Mouse (Mus musculus) T-helper 2 cell (primary cell): ENCODE measurements around the gene Ano10.
"Not testable (repeated sequence)": the region's sequence is repeated elsewhere in the genome, so short reads cannot be mapped to it uniquely, and the experiment has no call there.

Experiments used
- in situ Hi-C: fragments of 300-600 bp; cut with MboI, MseI; formaldehyde crosslinking; loops from one replicate; pipeline ENCODE4 v1.15.1; 2025; ENCODE audit warnings: high pct_unique_total_duplicates

Ano10 gene

DNA sequence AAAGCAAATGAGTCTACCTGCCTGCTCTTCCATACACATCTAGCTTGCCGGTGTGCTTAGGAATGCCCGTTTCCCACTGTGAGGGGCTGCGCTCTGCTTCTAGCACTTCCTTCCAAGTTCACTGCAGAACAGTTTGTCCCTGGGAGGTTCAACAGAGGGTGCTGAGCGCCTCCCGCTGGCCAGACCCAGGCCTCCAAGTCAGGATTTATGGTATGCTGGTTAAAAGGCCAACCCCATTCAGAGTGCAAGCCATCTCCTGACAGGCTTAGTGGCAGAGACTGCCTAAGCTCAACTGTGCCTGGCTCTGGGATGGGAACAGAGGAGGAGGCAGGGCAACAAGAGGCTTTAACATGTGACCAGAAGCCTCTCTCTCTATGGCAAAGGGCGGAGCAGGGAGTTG is 95.0 kb downstream of the Ano10 start:
- in situ Hi-C loops: no loop called here

DNA sequence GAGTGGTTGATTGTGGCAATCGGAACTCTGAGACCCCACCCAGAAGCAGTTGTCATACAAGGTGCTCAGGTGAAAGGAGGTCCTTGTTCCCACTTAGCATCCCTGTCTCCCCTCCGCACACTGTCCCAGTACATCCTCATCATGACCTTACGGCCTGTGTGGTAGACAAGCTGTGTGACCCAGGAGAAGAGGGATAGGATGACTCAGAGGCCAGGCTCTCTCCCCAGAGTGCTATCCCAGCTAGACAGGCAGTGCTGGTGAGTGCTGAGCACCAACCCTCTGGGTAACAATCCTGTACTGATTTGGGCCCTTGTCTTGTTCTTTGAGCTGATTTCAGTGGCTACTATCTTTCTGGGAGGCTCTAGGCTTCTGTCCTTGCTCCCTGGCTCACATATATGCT is 95.6 kb downstream of the Ano10 start:
- in situ Hi-C loops: no loop called here

DNA sequence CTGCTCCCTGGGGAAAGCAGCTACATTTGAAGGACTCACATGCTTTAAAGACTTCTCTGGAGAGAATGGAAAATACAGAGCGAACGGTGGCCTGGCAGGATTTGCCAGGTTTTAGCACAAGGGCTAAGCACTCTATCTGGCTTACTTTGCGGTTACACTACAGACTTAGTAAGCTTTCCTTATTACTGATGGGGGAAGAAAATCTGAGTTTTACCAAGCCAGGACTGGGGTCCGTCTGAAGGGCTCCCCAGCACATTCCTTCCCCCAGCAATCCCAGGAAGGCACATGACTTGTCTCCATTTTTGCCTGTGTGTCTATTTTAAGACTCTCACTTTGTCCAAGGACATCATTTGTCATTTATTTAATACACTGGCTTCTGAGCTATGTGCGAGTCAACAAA is 97.2 kb downstream of the Ano10 start:
- in situ Hi-C loops: no loop called here

- in situ Hi-C loops: no loop called here
Observed at GRCm38 (mm10) chr9:122195042-122195682, 99.1 kb downstream of the Ano10 start.

DNA sequence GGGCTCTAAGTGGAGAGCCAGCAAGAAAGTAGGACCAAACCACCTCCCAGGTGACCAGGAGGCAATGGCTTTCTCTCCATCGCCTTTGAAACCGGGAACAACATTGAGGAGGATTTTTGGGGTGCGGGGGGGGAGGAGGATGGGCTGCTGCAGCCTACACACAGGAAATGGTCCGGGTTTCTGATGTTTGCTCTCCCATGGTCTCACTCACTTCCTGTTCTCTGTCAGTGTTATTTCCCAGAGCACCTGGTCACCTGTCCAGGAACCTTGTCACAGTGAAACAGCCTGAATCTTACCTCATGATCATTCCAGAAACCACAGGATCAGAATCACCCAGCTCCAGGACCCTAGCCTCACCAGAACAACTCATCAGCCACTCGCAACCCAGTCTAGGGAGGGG is 100.4 kb downstream of the Ano10 start:
- in situ Hi-C loops: no loop called here

- in situ Hi-C loops: no loop called here
Observed at GRCm38 (mm10) chr9:122193361-122193760, 100.9 kb downstream of the Ano10 start.

- in situ Hi-C loops: loop anchor here (5.0 kb wide), 1 partner anchor 71 kb away; the partner anchor contains the start of gene Snrk
Observed at GRCm38 (mm10) chr9:122188724-122189123, 105.5 kb downstream of the Ano10 start.

GRCm38 (mm10) chr9:122187451-122187921 is 106.7 kb downstream of the Ano10 start:
- in situ Hi-C loops: loop anchor here (5.0 kb wide), 1 partner anchor 70 kb away; the partner anchor contains the start of gene Snrk

- in situ Hi-C loops: loop anchor here (5.0 kb wide), 1 partner anchor 69 kb away; the partner anchor contains the start of gene Snrk
Observed at GRCm38 (mm10) chr9:122186643-122187226, 107.5 kb downstream of the Ano10 start.

- in situ Hi-C loops: loop anchor here (5.0 kb wide), 1 partner anchor 69 kb away; the partner anchor contains the start of gene Snrk
Observed at GRCm38 (mm10) chr9:122185953-122186352, 108.3 kb downstream of the Ano10 start.

- in situ Hi-C loops: loop anchor here (5.0 kb wide), 1 partner anchor 68 kb away; the partner anchor contains the start of gene Snrk
Observed at GRCm38 (mm10) chr9:122185061-122185460, 109.2 kb downstream of the Ano10 start.

GRCm38 (mm10) chr9:122184329-122184728 is 109.9 kb downstream of the Ano10 start:
- in situ Hi-C loops: no loop called here

- in situ Hi-C loops: no loop called here
Observed at GRCm38 (mm10) chr9:122183074-122183473, 111.1 kb downstream of the Ano10 start.

GRCm38 (mm10) chr9:122180105-122180504 is 114.1 kb downstream of the Ano10 start:
- in situ Hi-C loops: no loop called here

DNA sequence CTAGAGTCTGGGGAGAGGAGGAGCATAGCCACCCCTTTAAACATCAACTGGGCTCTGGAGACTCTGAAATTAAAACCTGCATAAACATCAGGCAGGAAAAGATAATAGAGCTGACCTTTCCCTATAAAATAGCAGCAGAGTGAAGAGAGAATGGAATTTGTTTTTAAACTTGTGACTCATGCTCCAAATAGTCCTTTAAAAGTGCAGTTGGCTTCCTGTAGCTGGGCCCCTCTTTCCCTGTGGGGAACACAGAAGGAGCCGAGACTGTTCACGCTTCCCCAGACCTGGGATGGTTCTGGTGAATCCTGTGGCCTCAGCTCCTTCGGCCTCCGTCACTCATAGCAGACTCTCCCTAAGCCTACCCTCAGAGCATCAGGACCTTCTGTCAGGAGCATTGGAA is 115.8 kb downstream of the Ano10 start:
- in situ Hi-C loops: no loop called here

GRCm38 (mm10) chr9:122177256-122178220 is 116.7 kb downstream of the Ano10 start:
- in situ Hi-C loops: no loop called here

GRCm38 (mm10) chr9:122174723-122175122 is 119.5 kb downstream of the Ano10 start:
- in situ Hi-C loops: no loop called here

- in situ Hi-C loops: no loop called here
Observed at GRCm38 (mm10) chr9:122173405-122174233, 120.6 kb downstream of the Ano10 start.

DNA sequence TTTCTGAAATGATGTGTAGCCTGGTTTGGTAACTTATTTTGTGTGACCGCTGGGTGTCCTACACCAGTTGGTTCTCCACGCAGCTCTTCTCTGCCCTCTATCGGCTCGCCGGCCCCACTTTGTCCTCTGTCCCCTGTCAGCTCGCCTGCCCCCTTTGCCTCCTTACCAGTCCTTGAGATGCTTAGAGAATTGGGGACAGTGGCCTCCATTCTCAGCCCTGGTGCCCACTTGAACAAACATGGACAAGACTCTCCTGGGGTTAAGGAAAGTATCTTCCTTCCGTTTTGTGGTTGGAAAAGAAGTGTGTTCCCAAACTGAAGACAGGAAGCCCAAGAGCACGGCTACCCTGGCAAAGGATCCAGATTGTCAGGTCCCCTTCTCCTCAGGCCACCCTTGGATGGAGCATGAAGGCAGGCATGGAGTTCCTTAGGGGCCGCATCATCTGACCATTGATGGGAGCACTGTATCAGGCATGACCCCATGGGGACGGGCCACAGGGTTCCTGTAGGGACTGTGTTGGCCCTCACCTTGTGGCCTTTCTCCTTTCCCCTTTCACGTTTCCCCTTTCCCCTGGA is 121.5 kb downstream of the Ano10 start:
- in situ Hi-C loops: no loop called here

- in situ Hi-C loops: no loop called here
Observed at GRCm38 (mm10) chr9:122169901-122170300, 124.3 kb downstream of the Ano10 start.

- in situ Hi-C loops: not testable (repeated sequence)
Observed at GRCm38 (mm10) chr9:122167719-122168118, 126.5 kb downstream of the Ano10 start.
